Mouse (Mus musculus) gastrocnemius, postnatal 14 days (tissue): ENCODE measurements at regions not wholly inside any gene's neighbourhood (a gene's known extent, or its start where the extent isn't known, plus 50 kb on each side); places are given as distances from the start of the nearest gene placed in this dataset.
A peak's percentile ranks its signal among the peaks of the same experiment; 100 is the strongest.

Experiments used
- DNase-seq: peaks from one replicate; pipeline ENCODE4 v3.0.0; 2021; ENCODE audit warnings: mixed read lengths
- intact Hi-C: fragments of 180-260 bp; cut with DNase I; formaldehyde crosslinking; loops from one replicate; pipeline ENCODE4 v1.15.1; 2025; ENCODE audit warnings: low total_unique reads

GRCm38 (mm10) chr4:33589207-33589606, 279.1 kb downstream of the Rngtt start:
- intact Hi-C loops: no loop called here
- DNase-seq: no peak

GRCm38 (mm10) chr4:33594997-33595657, 285.0 kb downstream of the Rngtt start:
- DNase-seq: no peak
- intact Hi-C loops: no loop called here

- intact Hi-C loops: no loop called here
- DNase-seq: no peak
These were observed 285.7 kb downstream of the Rngtt start for GRCm38 (mm10) chr4:33595763-33596162.

- intact Hi-C loops: no loop called here
- DNase-seq: no peak
These were observed 289.9 kb downstream of the Rngtt start for GRCm38 (mm10) chr4:33599966-33600365.

GRCm38 (mm10) chr4:33600805-33601204, 290.7 kb downstream of the Rngtt start:
- intact Hi-C loops: no loop called here
- DNase-seq: no peak

- intact Hi-C loops: no loop called here
- DNase-seq: no peak
These were observed 294.5 kb downstream of the Rngtt start for GRCm38 (mm10) chr4:33604636-33605035.

GRCm38 (mm10) chr4:33639821-33640575, 284.4 kb upstream of the Cnr1 start:
- no peak for DNase-seq
- intact Hi-C loops: no loop called here

- intact Hi-C loops: no loop called here
These were observed 283.7 kb upstream of the Cnr1 start for GRCm38 (mm10) chr4:33640576-33641255.

GRCm38 (mm10) chr4:33641883-33642282, 282.5 kb upstream of the Cnr1 start:
- intact Hi-C loops: no loop called here
- DNase-seq: no peak

More at GRCm38 (mm10) chr4:33640576-33641255, 283.7 kb upstream of the Cnr1 start:
- peak; percentile 59 for DNase-seq

- no peak for DNase-seq
- intact Hi-C loops: no loop called here
These were observed 281.9 kb upstream of the Cnr1 start for GRCm38 (mm10) chr4:33642526-33642925.

GRCm38 (mm10) chr4:33645217-33645616, 279.2 kb upstream of the Cnr1 start:
- no peak for DNase-seq
- intact Hi-C loops: no loop called here

- intact Hi-C loops: no loop called here
- no peak for DNase-seq
These were observed 273.1 kb upstream of the Cnr1 start for GRCm38 (mm10) chr4:33651292-33651691.

- intact Hi-C loops: no loop called here
These were observed 264.6 kb upstream of the Cnr1 start for GRCm38 (mm10) chr4:33659766-33660165.

GRCm38 (mm10) chr4:33660553-33660952, 263.8 kb upstream of the Cnr1 start:
- no peak for DNase-seq
- intact Hi-C loops: no loop called here

More at GRCm38 (mm10) chr4:33659766-33660165, 264.6 kb upstream of the Cnr1 start:
- no peak for DNase-seq

- no peak for DNase-seq
- intact Hi-C loops: no loop called here
These were observed 262.5 kb upstream of the Cnr1 start for GRCm38 (mm10) chr4:33661862-33662261.

GRCm38 (mm10) chr4:33662965-33663364, 261.4 kb upstream of the Cnr1 start:
- intact Hi-C loops: no loop called here
- DNase-seq: no peak

GRCm38 (mm10) chr4:33663616-33664473, 260.5 kb upstream of the Cnr1 start:
- intact Hi-C loops: no loop called here
- DNase-seq: no peak

- no peak for DNase-seq
- intact Hi-C loops: no loop called here
These were observed 259.9 kb upstream of the Cnr1 start for GRCm38 (mm10) chr4:33664474-33664822.

GRCm38 (mm10) chr4:33665250-33665873, 259.0 kb upstream of the Cnr1 start:
- intact Hi-C loops: no loop called here
- no peak for DNase-seq
